Mouse (Mus musculus) brain, embryonic 14.5 days (tissue): Measurements from ENCODE around the gene Eda.

Experiments
- CTCF ChIP-seq: fragments of 200-500 bp; IDR thresholded peaks from 2 replicates; pipeline ENCODE4 v1.5.1; 2012; ENCODE audit warnings: inconsistent platforms, mild to moderate bottlenecking, moderate library complexity, borderline replicate concordance; ENCODE audit not compliant: insufficient read depth, insufficient read length; ENCODE audit errors: extremely low read depth
- POLR2A ChIP-seq: fragments of 200-500 bp; IDR thresholded peaks from 2 replicates; pipeline ENCODE4 v1.6.1; 2012; ENCODE audit warnings: mild to moderate bottlenecking, inconsistent platforms, borderline replicate concordance; ENCODE audit not compliant: poor library complexity, insufficient read depth, insufficient read length, severe bottlenecking; ENCODE audit errors: extremely low read depth

DNA sequence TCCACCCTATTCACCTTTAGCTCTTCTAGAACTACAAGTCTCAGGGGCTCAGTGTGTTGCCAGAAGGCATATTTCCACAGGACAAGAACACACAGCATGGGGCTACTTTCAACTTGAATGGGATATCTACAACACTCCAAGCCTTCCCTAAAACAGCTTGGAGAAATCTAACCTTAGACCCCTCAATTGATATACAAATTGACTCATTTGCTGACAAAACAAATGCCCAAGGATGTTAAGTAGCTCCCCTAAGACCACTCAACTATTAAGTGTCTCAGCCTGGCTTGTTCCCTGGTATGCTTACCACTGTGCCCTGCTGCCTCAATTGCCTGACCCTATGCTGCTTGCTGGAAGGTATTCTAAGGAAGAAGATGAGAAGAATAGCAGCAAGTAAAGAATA lies 425.5 kb downstream of the Eda start:
- TF ChIP-seq CTCF (no peak), POLR2A (no peak)
